Mouse (Mus musculus) liver, embryonic 15.5 days (tissue): ENCODE data around the gene Aurkb. TPM values are rescaled to one million over a fixed set of nuclear protein-coding genes. Genes with fewer than 3 reads are reported as not detected.

Experiments
- ATAC-seq: fragments of 200-750 bp; cut with Nextera tagmentation; 2 replicates; pipeline ENCODE4 v1.8.0; 2017; ENCODE audit warnings: moderate number of reproducible peaks, mild to moderate bottlenecking, moderate library complexity; ENCODE audit not compliant: insufficient read depth
- H3K27ac ChIP-seq: fragments of 300-500 bp; sonication (generic); replicated peaks from 2 replicates; pipeline ENCODE4 v1.5.1; 2015; ENCODE audit warnings: mild to moderate bottlenecking, inconsistent platforms
- H3K27me3 ChIP-seq: fragments of 300-500 bp; sonication (generic); 2 replicates; pipeline ENCODE4 v1.6.1; 2015; ENCODE audit warnings: mild to moderate bottlenecking, inconsistent platforms
- H3K36me3 ChIP-seq: fragments of 300-500 bp; sonication (generic); replicated peaks from 2 replicates; pipeline ENCODE4 v1.6.1; 2015; ENCODE audit warnings: moderate library complexity, mild to moderate bottlenecking, inconsistent platforms
- H3K4me1 ChIP-seq: fragments of 300-500 bp; sonication (generic); replicated peaks from 2 replicates; pipeline ENCODE4 v1.6.1; 2015; ENCODE audit warnings: inconsistent platforms
- H3K4me2 ChIP-seq: fragments of 300-500 bp; sonication (generic); 2 replicates; pipeline ENCODE4 v1.6.1; 2015; ENCODE audit warnings: moderate library complexity, mild to moderate bottlenecking, inconsistent platforms
- H3K4me3 ChIP-seq: fragments of 300-500 bp; sonication (generic); replicated peaks from 2 replicates; pipeline ENCODE4 v1.5.1; 2015; ENCODE audit warnings: mild to moderate bottlenecking, inconsistent platforms
- H3K9ac ChIP-seq: fragments of 300-500 bp; sonication (generic); 2 replicates; pipeline ENCODE4 v1.6.1; 2015; ENCODE audit warnings: moderate library complexity, mild to moderate bottlenecking, inconsistent platforms
- H3K9me3 ChIP-seq: fragments of 300-500 bp; sonication (generic); replicated peaks from 2 replicates; pipeline ENCODE4 v1.6.1; 2016; ENCODE audit warnings: inconsistent platforms
- WGBS: fragments of 180-500 bp; shearing (Covaris S2); methylation state at CpG from one replicate; pipeline ENCODE4 v1.1.7; 2015; ENCODE audit warnings: mixed read lengths; ENCODE audit not compliant: insufficient replicate concordance; 5-methylcytosine and 5-hydroxymethylcytosine counted together
- polyA plus RNA-seq: library from polyadenylated mRNA; unstranded; fragments of >200 nt; fragmentation: Nextera tagmentation; extraction: Ambion mirVana; gene quantifications from 2 replicates; pipeline ENCODE4 v1.2.1, GENCODE M21; 2015

Gene Aurkb
- polyA plus RNA-seq, 1 experiment from 2014 or later, result 111 TPM

DNA sequence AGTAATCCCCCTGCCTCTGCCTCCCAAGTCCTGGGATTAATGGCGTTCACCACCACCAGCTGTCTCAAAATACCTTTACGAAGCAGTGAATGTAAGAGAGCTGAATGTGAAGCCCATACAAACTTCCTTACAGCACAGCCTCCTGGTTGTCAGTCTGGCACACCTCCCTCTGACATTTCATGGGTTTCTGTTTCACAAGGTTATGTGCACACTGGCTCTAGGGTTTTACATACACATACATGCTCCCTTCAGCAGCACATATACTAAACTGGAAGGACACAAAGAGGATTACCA is 29.3 kb downstream of the Aurkb start:
- 52% methylated on average over 2 of the region's 2 CpGs for WGBS
- no peak for ATAC-seq
- no peaks in the 10 kb centered on the region for H3K9me3 ChIP-seq
- peak overlapping the region; percentile 60; the same call in 1 of the 2 replicates for H3K9ac ChIP-seq
- H3K36me3 ChIP-seq, result no peaks in the 10 kb centered on the region
- H3K27ac ChIP-seq, result peak overlapping the region; percentile 90
- H3K4me2 ChIP-seq, result 0 out of 2 replicates have a peak overlapping the region, but pooled peaks have one; percentile 1
- no peaks in the 10 kb centered on the region for H3K27me3 ChIP-seq
- peaks cover 54% of the 10 kb centered on the region for H3K4me1 ChIP-seq
- no peak overlapping the region for H3K4me3 ChIP-seq

DNA sequence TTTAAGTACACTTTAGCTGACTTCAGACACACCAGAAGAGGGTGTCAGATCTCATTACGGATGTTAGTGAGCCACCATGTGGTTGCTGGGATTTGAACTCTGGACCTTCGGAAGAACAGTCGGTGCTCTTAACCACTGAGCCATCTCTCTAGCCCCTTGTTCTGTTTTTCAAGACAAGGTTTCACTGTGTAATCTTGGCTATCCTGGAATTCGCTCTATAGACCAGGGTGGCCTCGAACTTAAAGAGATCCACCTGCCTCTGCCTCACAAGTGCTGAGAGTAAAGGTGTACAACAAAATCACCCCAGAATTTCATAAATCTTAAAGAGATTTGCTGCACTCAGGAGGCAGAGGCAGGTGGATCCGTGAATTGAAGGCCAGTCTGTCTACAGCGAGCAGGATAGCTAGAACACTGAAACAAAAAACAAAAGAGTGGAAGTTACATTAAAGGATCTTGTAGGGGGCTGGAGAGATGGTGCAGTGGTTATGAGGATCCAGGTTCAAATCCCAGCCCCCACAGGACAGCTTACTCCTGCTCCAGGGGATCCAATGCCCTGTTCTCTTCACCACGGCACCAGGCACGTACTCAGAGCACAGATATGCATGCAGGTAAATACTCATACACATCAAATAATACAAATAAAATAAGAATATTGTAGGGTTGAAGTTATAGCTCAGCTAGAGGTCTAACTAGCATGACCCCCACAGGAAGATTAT is 30.5 kb downstream of the Aurkb start:
- Histone ChIP-seq H3K27me3 (no peaks in the 10 kb centered on the region), H3K9me3 (no peaks in the 10 kb centered on the region), H3K4me1 (peaks cover 49% of the 10 kb centered on the region), H3K4me3 (no peak overlapping the region), H3K4me2 (no peak overlapping the region), H3K27ac (no peak overlapping the region), H3K9ac (no peak overlapping the region), H3K36me3 (no peaks in the 10 kb centered on the region)
- WGBS, result 39% methylated on average over 9 of the region's 9 CpGs
- no peak for ATAC-seq

DNA sequence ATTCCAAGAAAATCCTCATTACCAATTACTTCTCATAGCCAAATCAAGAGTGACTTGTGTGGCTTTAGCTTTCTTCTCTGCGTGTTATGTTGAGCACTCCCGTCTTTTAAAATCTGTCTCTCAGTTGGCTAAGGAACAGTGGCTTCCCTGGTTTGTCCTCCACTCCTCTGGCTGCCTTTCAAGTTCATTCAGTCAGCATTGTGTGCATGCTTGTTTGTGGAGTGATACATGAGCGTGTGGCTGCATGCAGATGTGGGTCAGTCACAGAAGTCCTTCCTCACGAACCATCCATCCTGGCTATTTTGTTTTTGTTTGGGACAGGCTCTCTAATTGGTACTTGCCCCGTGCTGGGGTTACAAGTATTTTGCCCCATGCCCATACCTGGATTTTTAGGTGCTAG is 31.1 kb downstream of the Aurkb start:
- no peak overlapping the region for H3K4me3 ChIP-seq
- H3K27ac ChIP-seq, result no peak overlapping the region
- no peak overlapping the region for H3K9ac ChIP-seq
- WGBS, result 68% methylated on average over 5 of the region's 5 CpGs
- H3K27me3 ChIP-seq, result no peaks in the 10 kb centered on the region; the same call in 1 of the 2 replicates
- no peaks in the 10 kb centered on the region for H3K36me3 ChIP-seq
- ATAC-seq, result no peak
- no peaks in the 10 kb centered on the region for H3K9me3 ChIP-seq
- H3K4me2 ChIP-seq, result no peak overlapping the region
- H3K4me1 ChIP-seq, result peaks cover 42% of the 10 kb centered on the region

GRCm38 (mm10) chr11:69077316-69077715 is 31.9 kb downstream of the Aurkb start:
- H3K36me3 ChIP-seq, result no peaks in the 10 kb centered on the region
- no peaks in the 10 kb centered on the region; the same call in 1 of the 2 replicates for H3K27me3 ChIP-seq
- peaks cover 35% of the 10 kb centered on the region for H3K4me1 ChIP-seq
- no peak overlapping the region for H3K4me2 ChIP-seq
- no peak overlapping the region; the same call in 1 of the 2 replicates for H3K9ac ChIP-seq
- no peak for ATAC-seq
- 74% methylated on average over 9 of the region's 9 CpGs for WGBS
- no peak overlapping the region for H3K27ac ChIP-seq
- no peak overlapping the region for H3K4me3 ChIP-seq
- no peaks in the 10 kb centered on the region for H3K9me3 ChIP-seq

DNA sequence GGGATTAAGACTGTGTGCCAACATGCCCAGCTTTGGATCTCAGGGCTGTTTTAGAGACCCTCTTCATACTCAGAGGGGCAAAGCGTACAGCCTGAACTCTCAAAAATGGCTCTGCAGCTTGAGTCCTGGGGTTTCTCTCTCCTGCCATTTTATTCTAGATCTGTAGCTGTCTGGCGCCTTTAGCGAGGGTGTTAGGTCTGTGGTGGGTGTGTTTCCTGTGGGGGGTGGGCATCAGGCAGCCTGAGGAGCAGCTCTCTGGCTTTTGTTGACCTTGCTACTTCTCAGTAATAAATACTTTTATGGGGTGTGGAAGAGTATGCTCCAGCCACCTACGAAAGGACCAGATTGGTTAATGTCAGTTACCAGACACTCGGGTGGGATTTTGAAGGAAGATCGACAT is 32.6 kb downstream of the Aurkb start:
- Histone ChIP-seq H3K36me3 (no peaks in the 10 kb centered on the region), H3K4me2 (no peak overlapping the region), H3K4me3 (no peak overlapping the region), H3K27ac (no peak overlapping the region), H3K27me3 (peaks cover 6% of the 10 kb centered on the region; the same call in 1 of the 2 replicates), H3K4me1 (peaks cover 29% of the 10 kb centered on the region), H3K9ac (no peak overlapping the region), H3K9me3 (no peaks in the 10 kb centered on the region)
- no peak for ATAC-seq
- WGBS, result 70% methylated on average over 6 of the region's 6 CpGs

- 0 out of 2 replicates have a peak, but pooled peaks have one; percentile 36 for ATAC-seq
- H3K4me3 ChIP-seq, result no peak overlapping the region
- WGBS, result 45% methylated on average over 5 of the region's 5 CpGs
Observed at GRCm38 (mm10) chr11:69078805-69079438, 33.5 kb downstream of the Aurkb start.

GRCm38 (mm10) chr11:69080102-69080854 is 34.8 kb downstream of the Aurkb start:
- no peak overlapping the region for H3K9ac ChIP-seq
- 68% methylated on average over 15 of the region's 15 CpGs for WGBS
- H3K4me2 ChIP-seq, result no peak overlapping the region
- peaks cover 6% of the 10 kb centered on the region; the same call in 1 of the 2 replicates for H3K27me3 ChIP-seq
- ATAC-seq, result no peak
- H3K36me3 ChIP-seq, result no peaks in the 10 kb centered on the region
- H3K4me3 ChIP-seq, result no peak overlapping the region
- no peaks in the 10 kb centered on the region for H3K9me3 ChIP-seq
- peaks cover 8% of the 10 kb centered on the region; the same call in 1 of the 2 replicates for H3K4me1 ChIP-seq
- H3K27ac ChIP-seq, result no peak overlapping the region

More at GRCm38 (mm10) chr11:69078805-69079438, 33.5 kb downstream of the Aurkb start:
- H3K9me3 ChIP-seq, result no peaks in the 10 kb centered on the region
- H3K27ac ChIP-seq, result no peak overlapping the region
- H3K36me3 ChIP-seq, result no peaks in the 10 kb centered on the region
- peaks cover 20% of the 10 kb centered on the region for H3K4me1 ChIP-seq
- H3K27me3 ChIP-seq, result peaks cover 6% of the 10 kb centered on the region; the same call in 1 of the 2 replicates
- H3K4me2 ChIP-seq, result no peak overlapping the region
- no peak overlapping the region for H3K9ac ChIP-seq

DNA sequence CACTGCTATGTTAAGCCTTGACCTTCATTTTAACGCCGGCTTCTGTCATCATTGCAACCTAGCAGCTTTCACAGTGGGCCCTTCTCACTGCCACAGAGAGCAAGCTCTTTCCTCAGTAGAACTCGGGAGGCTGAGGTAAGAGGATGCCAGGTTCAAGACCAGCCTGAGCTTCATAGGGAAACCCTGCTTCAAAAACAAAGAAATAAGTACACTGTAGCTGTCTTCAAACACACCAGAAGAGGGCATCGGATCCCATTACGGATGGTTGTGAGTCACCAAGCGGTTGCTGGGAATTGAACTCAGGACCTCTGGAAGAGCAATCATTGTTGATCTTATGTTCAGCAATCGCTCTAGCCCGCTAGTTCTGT is 35.4 kb downstream of the Aurkb start:
- no peak overlapping the region for H3K4me3 ChIP-seq
- H3K4me2 ChIP-seq, result no peak overlapping the region
- no peak overlapping the region for H3K9ac ChIP-seq
- peaks cover 7% of the 10 kb centered on the region; the same call in 1 of the 2 replicates for H3K4me1 ChIP-seq
- no peak for ATAC-seq
- WGBS, result 71% methylated on average over 8 of the region's 8 CpGs
- no peaks in the 10 kb centered on the region for H3K36me3 ChIP-seq
- H3K27me3 ChIP-seq, result peaks cover 6% of the 10 kb centered on the region; the same call in 1 of the 2 replicates
- no peaks in the 10 kb centered on the region for H3K9me3 ChIP-seq
- H3K27ac ChIP-seq, result no peak overlapping the region

DNA sequence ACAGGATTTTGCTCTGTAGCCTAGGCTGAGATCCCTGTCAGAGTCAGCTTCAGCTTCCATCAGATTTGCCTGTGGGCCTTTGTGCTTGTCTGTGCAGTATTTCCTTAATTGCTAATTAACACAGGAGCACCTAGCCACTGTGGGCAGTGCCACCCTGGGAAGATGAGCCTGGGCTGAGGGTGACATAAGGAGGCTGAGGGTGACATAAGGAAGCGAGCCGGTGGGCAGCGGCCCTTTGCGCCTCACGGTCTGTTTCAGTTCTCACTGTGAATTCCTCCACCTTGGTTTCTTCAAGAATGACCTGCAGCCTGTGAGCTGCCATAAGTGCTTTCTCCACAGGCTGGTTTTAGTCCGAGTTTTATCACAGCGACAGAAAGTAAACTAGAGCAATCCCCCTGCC is 36.2 kb downstream of the Aurkb start:
- 82% methylated on average over 7 of the region's 7 CpGs for WGBS
- Histone ChIP-seq H3K27me3 (peaks cover 6% of the 10 kb centered on the region; the same call in 1 of the 2 replicates), H3K9ac (no peak overlapping the region)

DNA sequence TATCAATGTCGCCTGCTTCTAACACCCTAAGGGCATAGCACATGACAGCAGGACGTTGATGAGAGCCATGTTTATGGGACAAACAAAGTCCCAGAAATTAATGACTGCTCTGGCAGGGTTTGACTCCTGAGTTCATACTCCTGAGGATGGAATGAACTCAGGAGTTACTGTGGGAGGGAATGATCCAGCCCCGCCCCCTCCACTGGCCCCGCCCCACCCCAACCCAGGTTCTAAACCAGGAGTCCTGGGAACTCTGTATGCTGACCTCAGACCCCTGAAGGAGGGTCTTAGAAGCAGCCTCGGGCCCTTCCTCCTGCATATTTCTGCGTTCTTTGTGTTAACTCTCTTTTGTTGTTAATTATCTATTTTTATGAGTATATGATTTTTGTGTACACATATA is 40.2 kb downstream of the Aurkb start:
- ATAC-seq, result no peak
- H3K27ac ChIP-seq, result no peak overlapping the region
- H3K9ac ChIP-seq, result no peak overlapping the region
- H3K4me3 ChIP-seq, result no peak overlapping the region
- H3K4me1 ChIP-seq, result peaks cover 25% of the 10 kb centered on the region
- 71% methylated on average over 6 of the region's 6 CpGs for WGBS
- H3K36me3 ChIP-seq, result peaks cover 12% of the 10 kb centered on the region
- H3K4me2 ChIP-seq, result no peak overlapping the region
- peaks cover 6% of the 10 kb centered on the region; the same call in 1 of the 2 replicates for H3K27me3 ChIP-seq
- H3K9me3 ChIP-seq, result no peaks in the 10 kb centered on the region

More for the DNA sequence above, 36.2 kb downstream of the Aurkb start:
- no peak overlapping the region for H3K27ac ChIP-seq
- no peaks in the 10 kb centered on the region for H3K36me3 ChIP-seq
- H3K4me2 ChIP-seq, result no peak overlapping the region
- peaks cover 6% of the 10 kb centered on the region; the same call in 1 of the 2 replicates for H3K4me1 ChIP-seq
- H3K4me3 ChIP-seq, result no peak overlapping the region
- no peak for ATAC-seq
- no peaks in the 10 kb centered on the region for H3K9me3 ChIP-seq

DNA sequence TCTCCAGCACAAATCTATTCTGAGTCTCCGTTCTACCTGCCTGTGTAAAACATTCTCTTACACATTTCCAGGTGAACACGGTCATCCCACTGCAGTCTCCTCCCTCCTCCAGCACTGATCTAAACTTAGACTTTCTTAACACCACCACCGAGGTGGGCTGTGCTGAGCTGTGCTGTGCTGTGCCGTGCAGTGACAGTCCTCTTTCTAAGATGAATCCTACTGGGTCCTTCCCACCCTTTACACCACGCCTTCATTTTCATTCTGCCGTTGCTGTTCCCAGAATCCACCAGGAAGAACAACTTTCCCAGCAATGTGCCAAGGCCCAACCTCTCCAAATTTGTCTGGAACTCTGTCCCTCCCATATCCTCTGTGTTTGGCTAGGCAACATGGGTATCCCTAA is 40.9 kb downstream of the Aurkb start:
- Histone ChIP-seq H3K27ac (no peak overlapping the region), H3K9me3 (no peaks in the 10 kb centered on the region), H3K4me2 (no peak overlapping the region), H3K4me1 (peaks cover 32% of the 10 kb centered on the region), H3K27me3 (peaks cover 6% of the 10 kb centered on the region; the same call in 1 of the 2 replicates), H3K4me3 (no peak overlapping the region), H3K9ac (no peak overlapping the region), H3K36me3 (peaks cover 20% of the 10 kb centered on the region)
- WGBS, result 65% methylated on average over 6 of the region's 6 CpGs
- no peak for ATAC-seq
